Mouse (Mus musculus) cerebellum, adult 2 months (tissue): ENCODE measurements around the gene Elf5. TPM values are rescaled to one million over a fixed set of nuclear protein-coding genes. Genes with fewer than 3 reads are reported as not detected.

ENCODE experiments used
- DNase-seq, 2 experiments: peaks; one replicate each; pipeline ENCODE4 v3.0.0; 2021
- H3K27ac ChIP-seq: fragments of 200-500 bp; 2 replicates; pipeline ENCODE4 v1.5.1; 2012; ENCODE audit warnings: low read length, control low read depth, inconsistent platforms; ENCODE audit not compliant: insufficient read depth
- H3K27me3 ChIP-seq: fragments of 200-500 bp; 2 replicates; pipeline ENCODE4 v1.6.1; 2012; ENCODE audit warnings: inconsistent platforms, mild to moderate bottlenecking, low read length, moderate library complexity; ENCODE audit not compliant: control insufficient read depth, insufficient read depth
- H3K4me1 ChIP-seq: fragments of 200-500 bp; 2 replicates; pipeline ENCODE4 v1.6.1; 2011; ENCODE audit warnings: low read length; ENCODE audit not compliant: control insufficient read depth, insufficient read depth
- H3K4me3 ChIP-seq: fragments of 200-500 bp; replicated peaks from 2 replicates; pipeline ENCODE3; 2011; ENCODE audit warnings: mild to moderate bottlenecking, low read depth, low read length, control low read depth; ENCODE audit not compliant: insufficient read depth
- CTCF ChIP-seq: fragments of 200-500 bp; IDR thresholded peaks from 2 replicates; pipeline ENCODE4 v1.5.1; 2011; ENCODE audit warnings: low read depth, mild to moderate bottlenecking, control low read depth, low read length, moderate library complexity, borderline replicate concordance; ENCODE audit not compliant: insufficient read depth
- POLR2A ChIP-seq: fragments of 200-500 bp; IDR thresholded peaks from 2 replicates; pipeline ENCODE4 v1.6.1; 2011; ENCODE audit warnings: low read length, control low read depth, borderline replicate concordance; ENCODE audit not compliant: insufficient read depth
- WGBS: fragments of 180-500 bp; shearing (Covaris S2); methylation state at CpG from one replicate; pipeline ENCODE4 v1.1.7; 2018; 5-methylcytosine and 5-hydroxymethylcytosine counted together
- polyA plus RNA-seq: library from polyadenylated mRNA; depleted of rRNA; stranded (reverse); fragments of >200 nt; gene quantifications from 2 replicates; pipeline ENCODE4 v1.2.3, GENCODE M21; 2012

Gene Elf5
- polyA plus RNA-seq, 1 experiment: 0.92 TPM

DNA sequence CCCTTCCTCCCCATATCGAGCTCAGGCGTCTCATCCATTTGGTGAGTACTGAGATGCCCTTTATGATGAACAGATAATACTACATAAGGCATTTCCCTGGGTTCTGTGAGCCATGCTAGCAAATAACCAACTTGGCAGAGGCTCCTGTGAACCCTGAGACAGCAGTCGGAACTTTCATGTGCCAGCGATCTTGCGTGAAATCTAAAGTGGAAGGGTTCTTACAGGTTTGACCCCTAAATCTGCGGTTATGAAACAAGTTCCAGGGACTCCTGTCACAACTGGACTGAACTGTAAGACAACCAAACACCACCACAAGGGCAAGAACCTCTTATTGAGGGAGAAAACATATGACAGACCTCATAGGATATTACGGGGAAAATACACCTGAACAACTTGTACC is 44.3 kb downstream of the Elf5 start:
- Histone ChIP-seq H3K27me3 (no peaks in the 10 kb centered on the region), H3K4me3 (no peak overlapping the region), H3K27ac (no peak overlapping the region), H3K4me1 (no peaks in the 10 kb centered on the region)
- WGBS: 95% methylated on average over 7 of the region's 7 CpGs
- TF ChIP-seq CTCF: no peak
- TF ChIP-seq POLR2A: no peak
- no peak for DNase-seq

- 24% methylated on average over 10 of the region's 10 CpGs for WGBS
- Histone ChIP-seq H3K27me3 (no peaks in the 10 kb centered on the region), H3K4me3 (no peak overlapping the region), H3K27ac (no peak overlapping the region), H3K4me1 (no peaks in the 10 kb centered on the region)
- peak; percentile 74 to 88 for DNase-seq
- TF ChIP-seq CTCF (peak; percentile 99), POLR2A (no peak)
Measured at GRCm38 (mm10) chr2:103456646-103457045, 45.2 kb downstream of the Elf5 start.

DNA sequence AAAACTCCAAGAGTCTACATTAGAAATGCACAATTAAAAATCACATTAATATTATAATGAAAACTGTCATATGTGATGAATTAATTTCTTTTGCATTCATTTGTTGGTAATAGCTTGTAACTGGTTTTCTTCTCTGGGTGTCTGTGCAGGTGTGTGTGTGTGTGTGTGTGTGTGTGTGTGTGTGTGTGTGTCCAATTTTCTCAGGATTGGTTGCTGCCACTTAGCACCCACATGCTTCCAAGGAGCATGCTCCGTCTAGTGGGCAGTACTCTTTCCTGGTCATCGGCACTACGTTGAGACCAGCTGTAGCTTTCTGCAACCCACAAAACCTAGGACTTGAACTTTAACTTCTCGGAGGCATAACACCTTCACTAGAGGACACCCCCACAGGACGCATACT is 45.6 kb downstream of the Elf5 start:
- 93% methylated on average over 5 of the region's 5 CpGs for WGBS
- Histone ChIP-seq H3K27ac (no peak overlapping the region), H3K27me3 (no peaks in the 10 kb centered on the region), H3K4me1 (no peaks in the 10 kb centered on the region), H3K4me3 (no peak overlapping the region)
- DNase-seq: no peak
- TF ChIP-seq POLR2A: no peak
- no peak for TF ChIP-seq CTCF

DNA sequence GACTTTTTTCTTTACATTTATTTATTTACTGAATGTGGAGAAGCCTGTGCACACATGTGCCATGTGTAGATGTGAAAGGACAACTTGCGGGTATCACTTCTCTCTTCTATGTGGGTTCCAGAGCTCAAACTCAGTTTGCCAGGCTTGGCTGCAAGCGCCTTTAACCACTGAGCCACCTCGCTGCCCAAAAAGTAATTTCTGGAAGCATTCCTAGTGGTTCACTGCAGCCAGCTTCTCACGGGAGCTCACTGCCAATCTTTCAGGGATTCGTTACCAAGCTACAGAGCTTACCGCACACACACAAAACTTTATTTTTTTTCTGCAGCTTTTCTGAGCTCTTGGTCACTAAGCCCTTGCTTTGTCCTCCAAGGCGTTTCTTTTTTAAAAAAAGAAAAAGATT is 46.1 kb downstream of the Elf5 start:
- Histone ChIP-seq H3K27me3 (no peaks in the 10 kb centered on the region), H3K4me1 (no peaks in the 10 kb centered on the region), H3K4me3 (no peak overlapping the region), H3K27ac (no peak overlapping the region)
- TF ChIP-seq CTCF (no peak), POLR2A (no peak)
- WGBS: 63% methylated on average over 7 of the region's 7 CpGs
- peak in 1 of 2 experiments; percentile 9 for DNase-seq

GRCm38 (mm10) chr2:103459069-103459468 is 47.6 kb downstream of the Elf5 start:
- H3K27ac ChIP-seq: no peak overlapping the region
- H3K4me3 ChIP-seq: no peak overlapping the region
- WGBS: 91% methylated on average over 10 of the region's 10 CpGs
- H3K27me3 ChIP-seq: no peaks in the 10 kb centered on the region
- no peak for DNase-seq
- no peaks in the 10 kb centered on the region for H3K4me1 ChIP-seq
- TF ChIP-seq POLR2A: no peak
- no peak for TF ChIP-seq CTCF

- Histone ChIP-seq H3K4me3 (no peak overlapping the region), H3K27me3 (no peaks in the 10 kb centered on the region), H3K27ac (no peak overlapping the region), H3K4me1 (no peaks in the 10 kb centered on the region)
- WGBS: 87% methylated on average over 8 of the region's 8 CpGs
- no peak for DNase-seq
- TF ChIP-seq POLR2A (no peak), CTCF (no peak)
Measured at GRCm38 (mm10) chr2:103461210-103461609, 49.7 kb downstream of the Elf5 start.

- Histone ChIP-seq H3K4me1 (no peaks in the 10 kb centered on the region), H3K27ac (no peak overlapping the region), H3K4me3 (no peak overlapping the region), H3K27me3 (no peaks in the 10 kb centered on the region)
- DNase-seq: no peak
- 69% methylated on average over 9 of the region's 9 CpGs for WGBS
- TF ChIP-seq POLR2A: no peak
- no peak for TF ChIP-seq CTCF
Measured at GRCm38 (mm10) chr2:103461743-103462142, 50.3 kb downstream of the Elf5 start.

- no peak for TF ChIP-seq CTCF
- TF ChIP-seq POLR2A: no peak
- Histone ChIP-seq H3K4me1 (peaks cover 5% of the 10 kb centered on the region; the same call in 1 of the 2 replicates), H3K27me3 (no peaks in the 10 kb centered on the region), H3K27ac (no peak overlapping the region), H3K4me3 (no peak overlapping the region)
- DNase-seq: no peak
- WGBS: 91% methylated on average over 5 of the region's 5 CpGs
Measured at GRCm38 (mm10) chr2:103462746-103463145, 51.3 kb downstream of the Elf5 start.

- Histone ChIP-seq H3K27me3 (no peaks in the 10 kb centered on the region), H3K27ac (no peak overlapping the region), H3K4me3 (no peak overlapping the region), H3K4me1 (peaks cover 6% of the 10 kb centered on the region; the same call in 1 of the 2 replicates)
- 78% methylated on average over 8 of the region's 8 CpGs for WGBS
- TF ChIP-seq POLR2A (no peak), CTCF (no peak)
- DNase-seq: peak in 1 of 2 experiments; percentile 10
Measured at GRCm38 (mm10) chr2:103464524-103464923, 53.0 kb downstream of the Elf5 start.
